In the genomic region with DNA sequence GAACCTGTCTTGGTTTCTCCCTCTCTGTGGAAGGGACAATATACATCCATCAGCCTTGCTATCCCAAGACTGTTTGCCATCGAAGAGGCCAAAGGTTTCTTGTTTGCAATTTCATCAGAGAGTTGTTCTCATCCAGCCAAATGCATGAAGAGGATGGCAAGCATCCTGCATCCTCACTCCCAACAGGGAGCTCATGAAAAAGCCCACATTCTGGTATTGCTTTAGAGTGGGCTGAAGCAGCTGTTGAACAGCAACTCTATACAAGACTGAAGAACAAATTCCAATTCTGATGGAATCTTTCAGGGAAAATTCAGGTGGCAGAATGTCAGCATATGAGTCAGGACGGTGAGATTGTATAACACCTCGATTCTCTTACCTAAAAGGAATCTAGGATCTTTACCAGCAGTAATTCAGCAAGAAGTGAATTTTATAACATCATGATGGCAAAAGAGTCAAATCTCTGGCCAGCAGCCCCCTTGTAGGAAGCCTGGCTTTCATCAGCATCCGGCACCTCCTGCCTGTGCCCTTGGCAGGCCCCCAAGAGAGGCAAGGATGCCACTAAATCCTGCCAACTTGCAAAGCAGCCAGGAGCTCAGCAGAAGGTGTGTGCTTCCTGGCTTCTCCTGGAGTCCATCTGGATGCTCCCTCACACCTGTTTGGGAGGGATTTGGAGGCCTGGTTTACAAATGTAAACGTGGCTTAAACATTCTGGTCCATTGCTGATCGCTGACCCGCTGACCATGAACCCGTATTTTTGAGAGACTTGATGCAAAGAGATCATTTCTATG, we compare ENCODE assay signal across 11 mouse cellular contexts.
A peak's percentile ranks its signal among the peaks of the same experiment; 100 is the strongest.
DNase-seq lines count a peak whose midpoint lies in the region; ATAC-seq lines count a peak whose summit lies in the region.
"Had no signal": no experiment of that assay in that cellular context is flagged by ENCODE, and none has a peak within 500 bp of the region (broad histone marks: within the 10 kb centered on the region; RNA-seq: fewer than 3 reads in every experiment).

No protein-coding gene starts in this region.

- no peaks in the 10 kb centered on the region for H3K36me3 ChIP-seq in hindbrain, embryonic 16.5 days (ENCODE audit: control insufficient read depth, insufficient read depth, low read length)
- no peaks in the 10 kb centered on the region for H3K36me3 ChIP-seq in hindbrain, embryonic 12.5 days
- H3K36me3 ChIP-seq: heart, embryonic 13.5 days had no signal

- 70% methylated on average over 8 of the region's 8 CpGs for whole genome bisulfite sequencing in hindbrain, embryonic 16.5 days
- WGBS in hindbrain, embryonic 12.5 days = 81% methylated on average over 8 of the region's 8 CpGs

- H3K4me3 ChIP-seq in hindbrain, embryonic 16.5 days (ENCODE audit: low read length) = no peak overlapping the region
- no peak overlapping the region for H3K4me3 ChIP-seq in hindbrain, embryonic 12.5 days
- H3K4me3 ChIP-seq: heart, embryonic 13.5 days had no signal

- no peak overlapping the region for H3K9ac ChIP-seq in hindbrain, embryonic 16.5 days (ENCODE audit: low read depth, low read length)
- H3K9ac ChIP-seq in hindbrain, embryonic 12.5 days = no peak overlapping the region
- H3K9ac ChIP-seq: heart, embryonic 13.5 days; liver, postnatal 0 days had no signal

- no peaks in the 10 kb centered on the region for H3K9me3 ChIP-seq in hindbrain, embryonic 16.5 days (ENCODE audit: control insufficient read depth, low read length)
- no peaks in the 10 kb centered on the region for H3K9me3 ChIP-seq in hindbrain, embryonic 12.5 days (replicated peaks)
- H3K9me3 ChIP-seq: heart, embryonic 13.5 days had no signal

- H3K4me2 ChIP-seq in hindbrain, embryonic 16.5 days (ENCODE audit: low read length) = no peak overlapping the region
- no peak overlapping the region for H3K4me2 ChIP-seq in hindbrain, embryonic 12.5 days (replicated peaks)
- H3K4me2 ChIP-seq: heart, embryonic 13.5 days had no signal

- H3K27me3 ChIP-seq in hindbrain, embryonic 16.5 days (replicated peaks; ENCODE audit: control insufficient read depth, insufficient read depth, low read length) = no peaks in the 10 kb centered on the region
- H3K27me3 ChIP-seq in hindbrain, embryonic 12.5 days = no peaks in the 10 kb centered on the region
- H3K27me3 ChIP-seq: CH12.LX; heart, embryonic 13.5 days had no signal

- peak; percentile 82 for ATAC-seq in hindbrain, embryonic 16.5 days
- no peak for ATAC-seq in hindbrain, embryonic 12.5 days (ENCODE audit: low FRiP score)
- ATAC-seq: inflammation-experienced regulatory T-cells, adult 6 months; liver, postnatal 0 days had no signal

- H3K4me1 ChIP-seq in hindbrain, embryonic 16.5 days (ENCODE audit: control insufficient read depth, insufficient read depth, low read depth, low read length) = no peaks in the 10 kb centered on the region
- H3K4me1 ChIP-seq in hindbrain, embryonic 12.5 days = no peaks in the 10 kb centered on the region
- H3K4me1 ChIP-seq: heart, embryonic 13.5 days had no signal

- H3K27ac ChIP-seq in hindbrain, embryonic 16.5 days (ENCODE audit: low read depth, low read length) = no peak overlapping the region
- no peak overlapping the region for H3K27ac ChIP-seq in hindbrain, embryonic 12.5 days
- H3K27ac ChIP-seq: heart, embryonic 13.5 days had no signal

- peak; percentile 98 to 99 for DNase-seq in cerebellum, postnatal 36 days
- peak; percentile 5 to 17 for DNase-seq in left cerebral cortex, adult 18-20 months (ENCODE audit: low spot score in 2 of 2)
- peak; percentile 40 for DNase-seq in telencephalon, adult 2 months (ENCODE audit: low read depth, low spot score)
- no peak for DNase-seq in spleen, postnatal 36 days (ENCODE audit: low spot score in 2 of 2)
- no peak for DNase-seq in spleen, postnatal 4 days (ENCODE audit: low spot score in 2 of 2)
- DNase-seq: liver, postnatal 0 days had no signal

Comparison
In these comparisons a context has a peak if more than half of its experiments do, and no peak if none do; other contexts are left out.
1. DNase-seq: peak in cerebellum, postnatal 36 days (2 of 2), left cerebral cortex, adult 18-20 months (2 of 2) and telencephalon, adult 2 months (single experiment); none in spleen, postnatal 36 days (0 of 2) and spleen, postnatal 4 days (0 of 2).